Mouse (Mus musculus) hindbrain, postnatal 0 days (tissue): ENCODE measurements around the gene Rxylt1. TPM values are rescaled to one million over a fixed set of nuclear protein-coding genes. Genes with fewer than 3 reads are reported as not detected.

Source experiments
- ATAC-seq: fragments of 200-750 bp; cut with Nextera tagmentation; 2 replicates; pipeline ENCODE4 v1.8.0; 2017; ENCODE audit warnings: mild to moderate bottlenecking, moderate TSS enrichment, moderate library complexity
- DNase-seq: peaks from one replicate; pipeline ENCODE4 v3.0.0-alpha.2; 2015; ENCODE audit warnings: low spot score
- H3K27ac ChIP-seq: fragments of 300-500 bp; sonication (generic); 2 replicates; pipeline ENCODE4 v1.5.1; 2014; ENCODE audit warnings: mild to moderate bottlenecking
- H3K27me3 ChIP-seq: fragments of 300-500 bp; sonication (generic); 2 replicates; pipeline ENCODE4 v1.6.1; 2014; ENCODE audit warnings: low read length, mixed read lengths; ENCODE audit not compliant: insufficient read depth
- H3K36me3 ChIP-seq: fragments of 300-500 bp; sonication (generic); 2 replicates; pipeline ENCODE4 v1.6.1; 2014; ENCODE audit warnings: low read length, mixed read lengths; ENCODE audit not compliant: insufficient read depth
- H3K4me1 ChIP-seq: fragments of 300-500 bp; sonication (generic); 2 replicates; pipeline ENCODE4 v1.6.1; 2014; ENCODE audit warnings: antibody characterized with exemption, low read length, mixed read lengths; ENCODE audit not compliant: insufficient read depth
- H3K4me2 ChIP-seq: fragments of 300-500 bp; sonication (generic); 2 replicates; pipeline ENCODE4 v1.6.1; 2014; ENCODE audit warnings: low read depth, mild to moderate bottlenecking, low read length, moderate library complexity, mixed read lengths
- H3K4me3 ChIP-seq: fragments of 300-500 bp; sonication (generic); 2 replicates; pipeline ENCODE4 v1.5.1; 2014; ENCODE audit warnings: low read length
- H3K9ac ChIP-seq: fragments of 300-500 bp; sonication (generic); replicated peaks from 2 replicates; pipeline ENCODE4 v1.6.1; 2014; ENCODE audit warnings: mild to moderate bottlenecking, low read length, moderate library complexity, mixed read lengths
- H3K9me3 ChIP-seq: fragments of 300-500 bp; sonication (generic); 2 replicates; pipeline ENCODE4 v1.6.1; 2016; ENCODE audit warnings: low read length, mixed read lengths
- CTCF ChIP-seq: IDR thresholded peaks from 2 replicates; pipeline ENCODE4 v1.5.1; 2016; ENCODE audit warnings: antibody characterized with exemption, control low read depth, low read depth
- WGBS: fragments of 180-500 bp; shearing (Covaris S2); extraction: QIAGEN DNeasy Blood & Tissue Kit; methylation state at CpG from one replicate; pipeline ENCODE4 v1.1.7; 2014; 5-methylcytosine and 5-hydroxymethylcytosine counted together
- polyA plus RNA-seq: library from polyadenylated mRNA; unstranded; fragments of >200 nt; fragmentation: Nextera tagmentation; extraction: Ambion mirVana; gene quantifications from 2 replicates; pipeline ENCODE4 v1.2.1, GENCODE M21; 2015
- total RNA-seq: library from RNA; depleted of rRNA; stranded (reverse); fragments of >200 nt; gene quantifications from 2 replicates; pipeline ENCODE4 v1.2.3, GENCODE M21; 2014

The Rxylt1 gene
- total and polyA plus RNA-seq, 2 experiments from 2014 or later: 17.0 to 59.8 TPM

- no peak for TF ChIP-seq CTCF
- no peak overlapping the region for H3K9ac ChIP-seq
- H3K4me2 ChIP-seq: no peak overlapping the region
- WGBS: 62% methylated on average over 10 of the region's 10 CpGs
- H3K4me1 ChIP-seq: no peaks in the 10 kb centered on the region
- no peak overlapping the region for H3K4me3 ChIP-seq
- DNase-seq: no peak
- 0 out of 2 replicates have a peak, but pooled peaks have one; percentile 7 for ATAC-seq
- no peak overlapping the region for H3K27ac ChIP-seq
- H3K9me3 ChIP-seq: no peaks in the 10 kb centered on the region
- H3K27me3 ChIP-seq: no peaks in the 10 kb centered on the region
- H3K36me3 ChIP-seq: no peaks in the 10 kb centered on the region
Measured at GRCm38 (mm10) chr10:122105889-122106632, 8.9 kb upstream of the Rxylt1 start.

GRCm38 (mm10) chr10:122105407-122105806 lies 8.2 kb upstream of the Rxylt1 start:
- H3K27ac ChIP-seq: no peak overlapping the region
- no peak overlapping the region for H3K4me2 ChIP-seq
- no peaks in the 10 kb centered on the region for H3K27me3 ChIP-seq
- no peak overlapping the region for H3K4me3 ChIP-seq
- H3K4me1 ChIP-seq: no peaks in the 10 kb centered on the region
- H3K36me3 ChIP-seq: no peaks in the 10 kb centered on the region
- under 1% methylated on average over 3 of the region's 3 CpGs for WGBS
- TF ChIP-seq CTCF: peak; percentile 83
- DNase-seq (peak; percentile 88), ATAC-seq (0 out of 2 replicates have a peak, but pooled peaks have one; percentile 83)
- no peak overlapping the region for H3K9ac ChIP-seq
- no peaks in the 10 kb centered on the region for H3K9me3 ChIP-seq

- no peak overlapping the region for H3K4me2 ChIP-seq
- H3K9ac ChIP-seq: no peak overlapping the region
- H3K27ac ChIP-seq: no peak overlapping the region
- DNase-seq (no peak), ATAC-seq (no peak)
- 69% methylated on average over 5 of the region's 5 CpGs for WGBS
- no peaks in the 10 kb centered on the region for H3K27me3 ChIP-seq
- no peaks in the 10 kb centered on the region for H3K9me3 ChIP-seq
- H3K4me1 ChIP-seq: no peaks in the 10 kb centered on the region
- H3K36me3 ChIP-seq: no peaks in the 10 kb centered on the region
- H3K4me3 ChIP-seq: no peak overlapping the region
- TF ChIP-seq CTCF: no peak
Measured at GRCm38 (mm10) chr10:122102675-122103074, 5.5 kb upstream of the Rxylt1 start.

- H3K4me1 ChIP-seq: no peaks in the 10 kb centered on the region
- peak; percentile 71 for DNase-seq
- under 1% methylated on average over 48 of the region's 48 CpGs for WGBS
Measured at GRCm38 (mm10) chr10:122096462-122096979, 650 bp downstream of the Rxylt1 start.

GRCm38 (mm10) chr10:122090472-122090871 lies 6.7 kb downstream of the Rxylt1 start:
- Histone ChIP-seq H3K4me2 (no peak overlapping the region), H3K4me1 (no peaks in the 10 kb centered on the region), H3K9me3 (peaks cover 7% of the 10 kb centered on the region; the same call in 1 of the 2 replicates), H3K9ac (no peak overlapping the region), H3K27ac (no peak overlapping the region), H3K4me3 (no peak overlapping the region), H3K36me3 (peaks cover 11% of the 10 kb centered on the region; the same call in 1 of the 2 replicates), H3K27me3 (no peaks in the 10 kb centered on the region)
- ATAC-seq (no peak), DNase-seq (no peak)
- no peak for TF ChIP-seq CTCF
- WGBS: 98% methylated on average over 1 of the region's 1 CpGs

More at GRCm38 (mm10) chr10:122096462-122096979, 650 bp downstream of the Rxylt1 start:
- Histone ChIP-seq H3K27ac (peak overlapping the region; percentile 93), H3K4me2 (peak overlapping the region; percentile 89), H3K9ac (peak overlapping the region; percentile 82), H3K9me3 (no peaks in the 10 kb centered on the region), H3K4me3 (peak overlapping the region; percentile 73), H3K36me3 (no peaks in the 10 kb centered on the region), H3K27me3 (no peaks in the 10 kb centered on the region)
- peak; percentile 75 for ATAC-seq
- no peak for TF ChIP-seq CTCF

- H3K4me3 ChIP-seq: no peak overlapping the region
- H3K4me1 ChIP-seq: no peaks in the 10 kb centered on the region
- no peaks in the 10 kb centered on the region for H3K27me3 ChIP-seq
- no peak for TF ChIP-seq CTCF
- WGBS: 89% methylated on average over 1 of the region's 1 CpGs
- H3K9ac ChIP-seq: no peak overlapping the region
- H3K9me3 ChIP-seq: no peaks in the 10 kb centered on the region
- no peak overlapping the region for H3K27ac ChIP-seq
- no peaks in the 10 kb centered on the region for H3K36me3 ChIP-seq
- no peak for DNase-seq
- H3K4me2 ChIP-seq: no peak overlapping the region
- no peak for ATAC-seq
Measured at GRCm38 (mm10) chr10:122081352-122081751, 15.8 kb downstream of the Rxylt1 start.

- no peaks in the 10 kb centered on the region for H3K36me3 ChIP-seq
- no peaks in the 10 kb centered on the region for H3K9me3 ChIP-seq
- DNase-seq: peak; percentile 22
- TF ChIP-seq CTCF: peak; percentile 51
- H3K27me3 ChIP-seq: no peaks in the 10 kb centered on the region
- H3K4me3 ChIP-seq: no peak overlapping the region
- no peak for ATAC-seq
- no peak overlapping the region for H3K4me2 ChIP-seq
- H3K27ac ChIP-seq: no peak overlapping the region
- H3K9ac ChIP-seq: no peak overlapping the region
- H3K4me1 ChIP-seq: no peaks in the 10 kb centered on the region
Measured at GRCm38 (mm10) chr10:122069153-122069552, 28.0 kb downstream of the Rxylt1 start.
